Mouse (Mus musculus) spleen, embryonic (tissue): ENCODE measurements around the gene Srrd.

Experiments
- CTCF ChIA-PET: fragments of 350-600 bp; sonication (Branson Sonifier 250); formaldehyde crosslinking; loops from one replicate; lab custom pipeline; 2022; lab: Charles Lee

The Srrd gene

GRCm38 (mm10) chr5:112342463-112343204, at the start of gene Srrd, which contains the start of gene Hps4:
TSS of gene Srrd (minus strand) at chr5:112343040.
TSS of gene Hps4 (plus strand) at chr5:112343083.
- CTCF ChIA-PET = interaction anchor here (1.3 kb wide), 1 partner anchor 102 kb away, joined by 4 read pairs; no protein-coding TSS in a partner anchor

GRCm38 (mm10) chr5:112391676-112392323, 49.0 kb upstream of the Srrd start:
- CTCF ChIA-PET = no interaction called here

DNA sequence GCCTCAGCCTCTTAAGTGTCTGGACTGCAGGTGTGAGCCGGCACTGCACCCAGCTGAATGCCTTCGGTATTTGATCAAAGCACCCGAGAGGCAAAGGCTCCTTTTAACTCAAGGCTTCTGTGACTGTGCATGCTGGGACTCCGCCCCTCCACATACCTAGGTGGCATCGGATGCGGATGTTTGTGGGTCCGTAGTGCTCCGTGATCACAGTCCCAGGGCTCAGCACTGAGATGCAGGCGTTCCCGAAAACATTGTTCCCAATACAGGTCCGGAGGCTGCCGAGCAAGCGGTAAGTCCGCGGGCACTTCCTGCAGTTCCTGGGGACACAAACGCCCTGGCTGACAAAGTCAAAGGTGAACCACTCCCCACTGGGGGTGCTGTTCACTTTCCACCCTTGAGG, 48.2 kb upstream of the Srrd start:
- CTCF ChIA-PET = no interaction called here

GRCm38 (mm10) chr5:112389352-112389751, 46.5 kb upstream of the Srrd start:
- CTCF ChIA-PET = no interaction called here

- CTCF ChIA-PET = interaction anchor here (0.6 kb wide), 1 partner anchor 1186 kb away, joined by 3 read pairs; no protein-coding TSS in a partner anchor
Measured at GRCm38 (mm10) chr5:112385973-112386372, 43.1 kb upstream of the Srrd start.

- CTCF ChIA-PET = no interaction called here
Measured at GRCm38 (mm10) chr5:112384805-112385472, 42.1 kb upstream of the Srrd start.

- CTCF ChIA-PET = no interaction called here
Measured at GRCm38 (mm10) chr5:112382641-112383330, 39.9 kb upstream of the Srrd start.

- CTCF ChIA-PET = no interaction called here
Measured at GRCm38 (mm10) chr5:112382042-112382441, 39.2 kb upstream of the Srrd start.

DNA sequence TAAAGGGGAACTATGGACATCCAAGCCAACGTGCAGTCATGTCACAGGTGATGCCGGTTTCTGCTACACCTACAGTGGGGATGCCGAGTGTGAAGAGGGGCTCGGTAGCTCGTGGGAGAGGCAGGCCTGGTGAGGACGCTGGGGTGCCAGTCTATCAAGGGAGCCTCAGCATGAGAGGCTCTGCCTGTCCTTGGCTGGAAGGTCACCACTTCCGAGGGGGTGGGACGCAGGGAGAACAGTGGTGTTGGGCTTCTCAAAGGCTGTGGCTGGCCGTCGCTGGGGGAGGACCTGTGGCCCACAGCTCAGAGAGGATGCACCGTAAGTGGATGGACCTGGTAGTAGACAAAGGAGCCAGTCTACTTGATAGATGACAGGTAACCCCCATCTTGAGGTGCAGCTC, 38.3 kb upstream of the Srrd start:
- CTCF ChIA-PET = no interaction called here

DNA sequence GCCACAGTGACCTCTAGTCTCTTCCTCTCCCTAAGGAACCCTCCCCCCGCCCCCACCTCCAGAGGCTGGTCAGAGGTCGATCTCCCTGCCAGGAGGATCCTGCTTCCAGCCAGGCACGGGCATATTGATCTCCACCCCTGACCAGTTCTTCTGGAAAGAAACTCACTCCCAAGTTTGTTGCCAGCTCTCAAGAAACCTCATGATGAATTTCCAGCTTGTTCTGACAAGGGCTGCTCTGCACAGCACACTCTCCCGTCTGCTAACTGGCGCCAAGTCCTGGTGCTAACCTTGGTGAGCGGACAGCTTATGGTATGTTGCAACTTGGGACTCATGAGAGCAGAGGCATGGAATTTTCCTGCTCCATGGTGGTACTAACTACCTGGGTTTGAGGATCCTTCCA, 35.9 kb upstream of the Srrd start:
- CTCF ChIA-PET = no interaction called here

DNA sequence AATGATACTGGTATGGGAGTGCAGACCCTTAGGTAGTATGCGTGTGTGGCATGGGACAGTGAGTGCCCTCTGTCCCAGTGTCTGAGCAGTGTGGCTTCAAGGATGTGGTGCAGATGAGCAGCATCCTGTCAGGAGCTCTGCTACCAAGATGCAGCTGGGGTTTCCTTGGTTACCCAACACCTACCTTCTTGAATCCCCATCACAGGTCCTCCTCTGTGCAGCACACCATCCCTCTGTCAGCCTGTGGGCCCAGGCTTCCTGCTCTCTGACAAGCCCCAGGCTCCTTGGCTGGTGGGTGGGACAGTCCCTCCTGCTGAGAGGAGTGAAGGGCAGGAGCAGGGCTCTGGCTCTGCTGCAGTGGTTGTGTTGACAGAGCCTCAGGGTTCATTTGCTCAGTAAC, 34.5 kb upstream of the Srrd start:
- CTCF ChIA-PET = no interaction called here

- CTCF ChIA-PET = interaction anchor here (0.6 kb wide), 1 partner anchor 147 kb away, joined by 5 read pairs; no protein-coding TSS in a partner anchor
Measured at GRCm38 (mm10) chr5:112376111-112376510, 33.3 kb upstream of the Srrd start.

DNA sequence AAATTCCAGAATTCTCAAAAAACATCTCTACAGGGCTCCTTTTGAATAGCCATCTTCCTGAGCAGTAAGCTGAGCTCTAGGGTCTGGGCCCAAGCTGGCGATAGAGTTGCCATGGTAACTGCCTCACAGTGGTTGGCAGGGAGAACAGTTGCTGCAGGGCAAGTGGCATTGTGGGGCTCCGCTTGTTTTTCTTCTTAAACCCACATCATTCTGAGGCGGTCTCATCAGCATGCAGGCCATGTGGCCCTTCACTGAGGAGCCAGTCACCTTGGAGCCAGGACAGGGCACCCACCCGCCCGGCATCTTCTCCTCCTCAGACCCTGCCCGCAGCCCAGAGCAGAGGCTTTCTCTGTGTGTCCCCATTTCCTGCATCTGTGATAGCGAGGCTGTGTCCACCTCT, 29.1 kb upstream of the Srrd start:
- CTCF ChIA-PET = no interaction called here

DNA sequence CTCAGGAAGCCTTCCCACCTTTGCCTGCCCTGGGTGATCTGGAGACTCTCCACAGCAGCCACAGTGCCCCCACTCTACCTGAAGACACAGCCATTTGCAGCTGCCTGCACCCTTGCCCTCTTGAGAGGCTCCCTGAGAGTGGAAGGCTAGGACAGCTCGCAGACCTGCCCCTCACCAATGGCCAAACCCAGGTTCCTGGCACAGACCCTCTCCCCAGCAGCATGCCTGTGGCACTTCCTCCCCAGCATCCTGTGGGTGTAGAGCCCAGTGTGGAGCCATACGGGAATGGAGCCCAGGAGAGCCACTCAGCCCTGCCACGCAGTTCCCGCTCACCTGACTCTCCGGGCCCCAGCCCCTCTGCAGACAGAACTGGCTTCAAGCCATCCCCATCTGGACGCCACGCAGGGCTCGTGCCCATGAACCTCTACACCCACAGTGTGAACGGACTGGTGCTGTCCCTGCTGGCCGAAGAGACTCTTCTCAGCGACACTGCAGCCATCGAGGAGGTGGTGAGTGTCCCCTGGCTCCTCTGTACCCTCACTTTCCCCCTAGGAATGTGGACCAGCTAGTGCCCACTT, 27.5 kb upstream of the Srrd start:
- CTCF ChIA-PET = no interaction called here

GRCm38 (mm10) chr5:112369326-112369725, 26.5 kb upstream of the Srrd start:
- CTCF ChIA-PET = no interaction called here

GRCm38 (mm10) chr5:112368666-112369065, 25.8 kb upstream of the Srrd start:
- CTCF ChIA-PET = interaction anchor here (0.7 kb wide), 1 partner anchor 210 kb away, joined by 3 read pairs; no protein-coding TSS in a partner anchor

- CTCF ChIA-PET = interaction anchor here (0.7 kb wide), 1 partner anchor 209 kb away, joined by 3 read pairs; no protein-coding TSS in a partner anchor
Measured at GRCm38 (mm10) chr5:112367929-112368328, 25.1 kb upstream of the Srrd start.

GRCm38 (mm10) chr5:112367338-112367737, 24.5 kb upstream of the Srrd start:
- CTCF ChIA-PET = no interaction called here

DNA sequence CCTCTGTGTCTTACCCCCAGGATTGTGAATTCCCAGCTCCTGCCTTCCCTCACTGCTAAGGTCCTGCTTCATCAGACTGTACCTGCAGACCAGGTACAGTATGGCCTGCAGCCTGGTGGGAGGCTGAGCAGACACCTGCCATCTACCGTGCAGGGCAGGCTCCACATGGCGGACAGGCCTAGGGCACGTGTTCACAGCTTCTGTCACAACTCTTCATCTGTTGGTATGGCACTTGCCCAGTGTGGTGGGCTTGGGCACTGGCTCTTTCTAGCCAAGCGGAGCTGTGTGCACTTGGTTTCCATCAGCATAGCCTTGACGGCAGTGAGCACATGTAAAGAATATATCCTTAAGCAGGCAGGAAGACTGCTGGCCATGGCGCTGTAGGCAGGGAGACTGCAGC, 24.0 kb upstream of the Srrd start:
- CTCF ChIA-PET = no interaction called here

GRCm38 (mm10) chr5:112364184-112364797, 21.5 kb upstream of the Srrd start:
- CTCF ChIA-PET = no interaction called here

- CTCF ChIA-PET = no interaction called here
Measured at GRCm38 (mm10) chr5:112360077-112360476, 17.2 kb upstream of the Srrd start.
